Mouse (Mus musculus) sigmoid colon, adult 10 weeks (tissue): ENCODE results near the gene Casp4. TPM values are rescaled to one million over a fixed set of nuclear protein-coding genes. Genes with fewer than 3 reads are reported as not detected.

Experiments
- polyA plus RNA-seq: library from polyadenylated mRNA; stranded (reverse); fragments of 350-450 nt; fragmentation: Illumina TruSeq; extraction: RNeasy Lipid Tissue Mini Kit (QIAGEN cat#74804); gene quantifications from one replicate; pipeline ENCODE4 v1.2.3, GENCODE M21; 2014; ENCODE audit warnings: low read depth, low replicate concordance

Casp4 gene
- 118 TPM for polyA plus RNA-seq

GRCm38 (mm10) chr9:5308561-5308960 is at the start of gene Casp4:
Gene Casp4 (plus strand): TSS chr9:5308828.

GRCm38 (mm10) chr9:5298329-5299131 is 10.1 kb upstream of the Casp4 start, which contains the start of gene Casp1:
Gene Casp1 (plus strand): TSS chr9:5298517.

GRCm38 (mm10) chr9:5345291-5345898 is 36.8 kb downstream of the Casp4 start, which contains the start of gene Casp12:
Gene Casp12 (plus strand): TSS chr9:5345430.

Other genes with a start within 250 kb of the Casp4 start
- gene Casp1, start 10.3 kb upstream of the Casp4 start, polyA plus RNA-seq = 640 TPM
- gene Casp12, start 36.6 kb downstream of the Casp4 start, polyA plus RNA-seq = 50.5 TPM